Mouse (Mus musculus) embryo, embryonic 9.5 days (tissue): ENCODE data around the gene Dtnbp1.

ENCODE experiments used
- DNase-seq: peaks from one replicate; pipeline ENCODE4 v3.0.0-alpha.2; 2017; ENCODE audit errors: extremely low spot score

The Dtnbp1 gene

DNA sequence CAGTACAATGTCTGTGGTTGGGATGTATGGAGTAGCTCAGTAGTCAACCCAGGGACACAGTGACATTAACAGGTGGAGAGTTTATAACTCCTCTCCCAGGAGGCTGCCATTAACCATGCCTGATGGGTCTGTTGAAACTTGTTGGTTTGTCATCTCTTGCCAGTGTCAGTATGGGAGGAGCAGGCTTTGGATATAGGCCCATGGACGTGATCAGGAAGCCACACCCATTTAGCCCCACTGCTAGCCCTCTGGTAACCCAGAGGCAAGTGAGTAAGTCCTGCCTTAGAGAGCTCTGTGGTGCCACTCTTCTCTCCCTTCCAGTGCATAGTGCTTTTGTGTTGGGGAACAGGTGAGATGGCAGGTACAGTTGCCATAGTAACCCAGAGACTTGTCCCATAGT, 97.7 kb downstream of the Dtnbp1 start:
- no peak for DNase-seq

DNA sequence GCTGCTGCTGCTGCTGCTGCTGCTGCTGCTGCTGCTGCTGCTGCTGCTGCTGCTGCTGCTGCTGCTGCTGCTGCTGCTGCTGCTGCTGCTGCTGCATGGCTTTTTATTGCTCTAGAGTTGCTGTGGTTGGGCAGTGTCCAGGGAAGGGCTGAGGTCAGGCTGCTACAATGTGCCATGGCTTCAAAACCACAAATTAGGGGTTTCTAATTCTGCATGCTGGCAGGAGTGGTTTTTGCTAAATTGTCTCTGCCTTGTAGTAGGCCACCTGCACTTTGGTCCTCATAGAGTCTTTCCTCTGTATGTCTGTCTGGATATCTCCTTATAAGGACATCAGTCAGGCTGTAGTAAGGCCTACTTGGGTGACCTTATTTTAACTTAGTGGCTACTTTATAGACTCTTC, 98.5 kb downstream of the Dtnbp1 start:
- no peak for DNase-seq

DNA sequence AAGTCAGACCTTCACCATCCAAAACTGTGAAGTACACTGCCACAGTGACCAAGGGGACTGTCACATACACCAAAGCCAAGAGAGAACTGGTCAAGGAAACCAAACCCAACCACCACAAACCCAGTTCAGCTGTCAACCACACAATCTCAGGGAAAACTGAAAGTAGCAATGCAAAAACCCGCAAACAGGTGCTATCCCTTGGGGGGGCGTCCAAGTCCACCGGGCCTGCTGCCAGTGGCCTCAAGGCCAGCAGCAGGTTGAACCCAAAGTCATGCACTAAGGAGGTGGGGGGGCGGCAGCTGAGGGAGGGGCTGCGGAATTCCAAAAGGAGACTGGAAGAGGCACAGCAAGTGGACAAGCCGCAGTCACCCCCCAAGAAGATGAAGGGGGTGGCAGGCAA, 99.6 kb downstream of the Dtnbp1 start:
- no peak for DNase-seq

DNA sequence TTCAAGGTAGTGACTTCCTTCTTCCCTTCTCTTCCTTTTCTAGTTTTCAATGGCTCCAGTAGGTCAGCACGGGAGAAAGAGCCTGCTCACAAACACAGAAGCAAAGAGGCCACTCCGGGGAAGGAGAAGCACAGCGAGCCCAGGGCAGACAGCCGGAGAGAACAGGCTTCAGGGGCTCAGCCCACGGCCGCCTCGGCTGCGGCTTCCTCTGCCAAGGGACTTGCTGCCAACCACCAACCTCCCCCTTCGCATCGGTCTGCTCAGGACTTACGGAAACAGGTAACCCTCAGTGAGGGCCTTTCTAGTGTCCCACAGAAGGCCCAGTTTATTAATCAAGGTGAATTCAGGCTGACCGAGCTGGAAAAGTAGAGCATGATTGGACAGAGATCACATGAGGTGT, 105.7 kb downstream of the Dtnbp1 start:
- DNase-seq, result no peak

DNA sequence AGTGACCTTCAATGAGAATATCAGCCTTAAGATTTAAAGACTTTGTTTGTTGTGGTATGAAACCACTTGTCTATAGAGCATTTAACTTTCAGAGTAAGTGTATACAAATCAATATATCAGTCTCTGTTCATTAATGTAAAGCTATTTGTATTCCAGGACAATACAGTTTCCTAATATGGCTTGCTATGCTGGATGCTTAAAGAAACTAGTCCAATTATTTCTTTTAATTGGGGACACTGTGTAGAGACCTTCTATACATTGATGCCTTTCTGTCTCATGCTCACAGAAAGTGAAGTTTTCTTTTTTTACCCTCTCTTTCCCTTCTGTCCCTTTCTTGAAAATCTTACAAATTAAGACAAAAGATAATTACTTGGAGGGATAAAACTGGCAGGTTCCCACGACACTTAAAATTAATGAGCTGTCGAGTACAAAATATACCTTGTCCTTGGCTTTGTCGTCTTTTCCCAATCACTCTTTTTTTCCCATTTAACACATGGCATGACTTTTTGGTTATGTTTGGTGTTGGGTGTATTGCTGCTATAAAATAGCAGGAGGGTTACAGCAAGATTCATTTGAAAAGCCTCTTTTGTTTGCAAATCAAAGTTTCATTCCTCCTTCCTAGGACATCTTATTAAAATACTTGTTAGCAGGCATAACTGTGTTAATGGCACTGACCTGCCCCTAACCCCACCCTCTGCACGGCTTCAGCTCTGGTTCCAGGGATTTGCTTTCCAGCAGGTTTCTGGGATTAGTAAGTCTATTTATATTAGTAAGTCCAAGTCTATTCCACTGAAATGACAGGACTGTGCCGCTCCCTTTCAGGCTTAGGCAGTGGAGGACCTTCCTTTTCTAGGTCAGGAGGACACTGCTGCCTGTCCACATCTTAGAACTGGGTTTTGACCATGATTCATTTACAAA, 109.9 kb downstream of the Dtnbp1 start:
- DNase-seq, result no peak

DNA sequence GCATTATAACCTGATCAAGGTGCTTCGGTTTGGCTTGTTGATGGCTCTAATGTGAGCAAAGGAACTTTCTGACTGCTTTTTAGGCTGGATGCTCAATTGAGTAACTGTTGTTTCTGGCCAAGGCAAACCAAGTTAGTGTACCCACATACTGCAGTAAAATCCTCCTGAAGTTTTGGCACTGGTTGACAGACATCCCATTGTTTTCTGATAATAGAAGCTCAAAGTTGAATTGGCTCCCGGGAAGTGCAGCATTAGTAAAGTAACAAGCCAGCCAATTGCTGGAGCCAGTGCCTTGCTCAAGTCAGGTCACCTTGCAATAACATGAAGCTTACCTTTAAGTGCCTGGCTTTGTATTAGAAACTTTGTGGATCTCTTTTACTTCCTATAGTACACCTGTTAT, 111.3 kb downstream of the Dtnbp1 start:
- DNase-seq, result no peak

DNA sequence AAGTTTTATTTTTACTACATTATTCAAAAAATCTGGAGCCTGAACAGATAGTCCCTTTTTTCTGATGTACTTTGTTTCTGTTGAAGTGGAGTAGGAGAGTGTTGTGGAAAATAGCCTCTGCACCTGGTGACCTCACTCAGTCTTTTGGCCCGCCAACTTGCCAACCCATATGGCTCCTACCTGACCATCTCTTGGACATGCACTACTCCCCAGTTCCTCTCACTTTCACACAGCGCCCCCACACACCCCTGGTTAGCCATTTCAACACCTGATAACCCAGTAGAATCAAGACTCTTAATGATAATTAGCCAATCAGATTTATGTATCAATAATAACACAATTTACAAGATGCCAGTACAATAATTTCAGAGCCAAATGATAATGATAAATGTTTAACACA, 115.7 kb downstream of the Dtnbp1 start:
- no peak for DNase-seq

DNA sequence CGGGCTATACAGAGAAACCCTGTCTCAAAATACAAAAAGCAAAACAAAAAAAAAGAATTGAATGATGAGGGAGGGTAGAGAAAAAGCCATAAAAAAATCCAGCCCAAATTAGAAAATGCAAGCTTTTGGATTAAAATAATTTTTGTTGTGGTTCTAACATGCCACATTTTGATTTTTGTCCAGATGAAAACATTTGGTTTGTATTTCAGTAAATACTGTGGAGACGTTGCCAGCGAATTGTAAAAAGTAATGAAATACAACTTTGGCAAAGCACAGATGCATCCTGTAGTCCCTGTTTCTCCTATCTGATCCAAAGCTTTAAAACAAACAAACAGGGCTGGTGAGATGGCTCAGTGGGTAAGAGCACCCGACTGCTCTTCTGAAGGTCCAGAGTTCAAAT, 120.9 kb downstream of the Dtnbp1 start:
- DNase-seq, result no peak

DNA sequence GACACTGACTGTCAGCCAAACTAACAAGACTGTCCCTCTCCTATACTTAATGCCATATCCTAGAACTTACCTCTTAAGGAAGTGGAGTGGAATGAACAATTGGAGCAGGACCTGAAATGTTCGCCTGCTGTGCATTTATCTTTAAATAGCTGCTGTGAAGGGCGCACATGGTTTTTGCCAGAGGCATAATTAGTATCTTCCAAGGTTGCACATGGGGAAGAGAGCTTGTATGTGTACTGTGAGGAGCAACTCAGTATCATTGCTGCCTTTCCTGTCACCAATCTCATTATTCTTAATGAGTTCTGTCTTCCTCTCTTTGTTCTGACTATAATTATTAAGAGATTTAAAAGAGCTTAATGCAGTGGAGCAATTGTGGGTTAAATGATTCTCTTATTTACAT, 125.1 kb downstream of the Dtnbp1 start:
- no peak for DNase-seq
